Mouse (Mus musculus): ENCODE measurements around the gene Sarm1.

The Sarm1 gene

DNA sequence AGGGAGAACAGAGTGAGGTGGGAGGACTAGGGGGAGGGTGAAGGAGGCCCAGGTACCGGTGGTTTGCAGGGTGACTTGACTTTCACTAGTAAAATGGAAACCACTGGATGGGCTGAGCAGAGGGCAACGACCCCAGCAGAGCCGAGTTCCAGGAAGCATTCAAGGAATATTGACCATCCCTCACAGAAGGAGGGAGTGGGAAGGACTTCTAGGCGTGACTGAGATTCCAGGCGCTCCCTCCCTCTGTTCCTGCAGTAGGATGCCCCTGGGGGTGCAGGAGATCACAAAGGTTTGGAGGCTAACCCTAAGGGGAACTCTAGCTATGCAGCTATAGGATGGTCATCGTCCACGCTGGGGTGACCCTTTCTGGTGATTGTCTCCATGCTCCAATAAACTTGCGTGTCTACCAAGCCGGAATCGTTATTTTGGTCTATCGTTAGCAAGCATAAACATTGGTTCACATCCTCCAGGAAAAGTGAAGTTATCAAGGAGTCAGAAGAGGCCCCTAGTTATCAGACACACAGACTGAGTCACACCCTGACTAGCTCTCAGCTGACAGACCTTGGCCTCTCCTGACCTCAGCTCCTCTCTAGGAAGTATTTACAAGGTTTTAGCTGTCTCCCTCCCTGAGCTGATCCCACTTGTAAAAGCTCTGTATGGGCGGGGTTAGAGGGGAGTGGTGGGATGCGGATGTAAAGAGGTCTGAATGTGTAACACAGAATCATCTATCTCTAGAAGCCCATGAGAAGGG is 34.1 kb downstream of the Sarm1 start:
- no peak for DNase-seq (ENCODE audit: low read depth, low spot score)

DNA sequence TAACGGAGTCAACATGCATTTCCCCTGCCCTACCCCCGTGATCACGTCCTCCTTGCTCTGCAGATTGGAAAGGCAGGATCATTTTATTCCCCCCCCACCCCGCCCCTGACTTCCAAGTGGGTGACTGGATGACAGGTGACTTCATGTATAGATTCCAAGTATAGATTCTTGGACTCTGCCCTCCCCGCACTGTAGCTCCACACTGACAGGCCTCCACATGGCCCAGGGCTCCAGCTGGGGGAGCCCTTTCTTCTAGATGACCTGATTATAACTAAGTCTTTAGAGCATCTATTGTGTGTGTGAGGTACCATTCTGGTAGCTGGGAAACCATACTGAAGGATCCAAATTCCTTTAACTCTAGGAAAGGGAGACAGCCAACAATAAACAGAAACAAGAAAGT is 34.9 kb downstream of the Sarm1 start:
- no peak for DNase-seq (ENCODE audit: low read depth, low spot score)

- DNase-seq (ENCODE audit: low read depth, low spot score): no peak
Observed at GRCm38 (mm10) chr11:78461894-78462293, 35.7 kb downstream of the Sarm1 start.

GRCm38 (mm10) chr11:78458740-78459139 is 38.8 kb downstream of the Sarm1 start:
- DNase-seq (ENCODE audit: low read depth, low spot score): no peak

DNA sequence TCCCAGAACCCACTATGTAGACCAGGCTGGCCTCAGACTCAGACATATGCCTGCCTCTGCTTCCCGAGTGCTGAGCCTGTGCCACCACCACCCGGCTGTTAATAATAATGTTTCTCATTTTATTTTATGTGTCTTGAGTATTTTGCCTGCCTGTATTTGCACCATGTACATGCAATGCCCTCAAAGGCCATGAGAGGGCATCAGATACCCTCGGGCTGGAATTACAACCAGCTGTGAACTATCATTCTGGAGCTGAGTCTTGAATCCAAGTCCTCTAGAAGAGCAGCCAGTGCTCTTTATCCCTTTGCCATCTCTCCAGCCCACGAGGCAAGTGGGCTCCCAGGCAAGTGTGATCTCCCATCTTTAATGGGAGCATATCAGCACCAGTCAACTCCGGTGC is 42.2 kb downstream of the Sarm1 start:
- DNase-seq (ENCODE audit: low read depth, low spot score): peak; percentile 45

- peak; percentile 46 for DNase-seq (ENCODE audit: low read depth, low spot score)
Observed at GRCm38 (mm10) chr11:78454276-78454675, 43.3 kb downstream of the Sarm1 start.

DNA sequence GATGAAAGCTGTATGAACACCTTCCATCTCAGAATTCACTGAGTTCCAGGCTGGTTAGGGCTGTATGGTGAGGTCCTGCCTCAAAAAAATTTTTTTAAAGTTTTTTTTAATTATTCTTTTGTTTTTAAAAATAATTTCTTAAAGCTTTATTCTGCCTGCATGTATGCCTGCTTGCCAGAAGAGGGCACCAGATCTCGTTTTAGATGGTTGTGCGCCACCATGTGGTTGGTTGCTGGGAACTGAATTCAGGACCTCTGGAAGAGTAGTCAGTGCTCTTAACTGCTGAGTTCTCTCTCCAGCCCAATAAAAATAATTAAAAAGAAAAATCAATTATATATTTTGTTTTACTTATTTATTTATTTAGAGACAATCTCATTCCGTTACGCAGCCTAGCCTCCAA is 43.9 kb downstream of the Sarm1 start:
- DNase-seq (ENCODE audit: low read depth, low spot score): peak; percentile 46

DNA sequence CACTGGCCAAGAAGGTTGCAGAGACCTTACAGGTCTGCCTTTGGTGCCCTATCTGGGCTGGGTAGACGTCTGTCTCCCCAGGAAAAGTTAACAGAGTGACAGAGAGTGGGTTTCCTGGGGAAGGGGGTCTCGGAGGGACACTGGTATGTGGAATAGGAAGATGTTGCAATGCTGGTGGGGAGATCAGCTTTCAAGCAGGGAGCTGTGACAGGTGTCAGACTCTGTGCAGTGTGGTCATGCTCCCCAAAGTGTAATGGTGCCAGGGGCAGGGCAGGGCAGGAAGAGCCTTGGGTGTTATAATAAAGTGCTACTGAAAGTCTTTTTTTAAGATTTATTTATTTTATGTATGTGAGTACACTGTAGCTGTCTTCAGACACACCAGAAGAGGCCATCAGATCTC is 47.2 kb downstream of the Sarm1 start:
- no peak for DNase-seq (ENCODE audit: low read depth, low spot score)

- no peak for DNase-seq (ENCODE audit: low read depth, low spot score)
Observed at GRCm38 (mm10) chr11:78448242-78448641, 49.3 kb downstream of the Sarm1 start.

DNA sequence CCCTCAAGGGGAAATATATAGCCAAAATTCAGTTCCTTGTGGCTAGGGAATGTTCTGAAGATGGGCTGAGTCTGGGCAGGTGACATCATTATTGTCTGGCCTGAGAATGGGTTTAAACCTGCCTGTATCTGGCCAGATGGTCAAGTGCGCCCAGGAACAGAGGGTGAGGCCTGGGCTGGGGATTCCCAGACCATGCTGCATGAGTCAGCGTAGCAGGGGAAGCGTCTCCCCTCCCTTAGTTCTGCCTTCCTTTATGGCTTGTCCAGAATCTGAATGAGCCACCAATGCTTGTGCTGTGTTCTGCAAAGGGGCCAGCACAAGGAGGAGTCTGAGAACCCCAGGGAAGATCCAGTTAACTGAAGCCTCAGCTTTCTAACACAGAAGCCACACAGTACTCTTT is 50.4 kb downstream of the Sarm1 start:
- no peak for DNase-seq (ENCODE audit: low read depth, low spot score)

GRCm38 (mm10) chr11:78443115-78443514 is 54.4 kb downstream of the Sarm1 start:
- DNase-seq (ENCODE audit: low read depth, low spot score): no peak

DNA sequence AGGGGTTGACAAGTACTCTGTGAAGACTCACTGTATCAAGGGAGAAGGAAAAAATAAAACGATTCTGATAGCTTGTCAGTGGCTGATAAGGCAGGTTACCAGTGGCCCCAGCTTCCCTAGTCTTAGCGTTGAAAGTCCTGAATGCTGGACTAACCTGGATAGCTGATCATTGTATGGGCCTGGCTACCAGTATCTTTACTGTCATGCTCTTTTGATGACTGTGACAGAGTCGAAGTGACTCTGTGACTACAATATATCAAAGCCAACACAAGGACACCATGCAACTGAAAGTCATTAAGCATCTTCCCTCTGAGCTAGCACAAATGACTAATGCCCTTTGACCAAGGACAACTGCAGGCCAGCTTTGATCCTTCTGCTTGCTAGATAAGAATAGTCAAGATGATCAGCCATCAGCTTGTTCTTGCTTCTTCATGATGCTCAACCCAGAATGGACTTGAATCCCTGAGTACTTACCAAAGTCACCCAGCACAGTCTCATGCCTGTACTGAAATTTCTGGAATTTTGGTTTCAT is 59.1 kb downstream of the Sarm1 start:
- DNase-seq (ENCODE audit: low read depth, low spot score): no peak

- no peak for DNase-seq (ENCODE audit: low read depth, low spot score)
Observed at GRCm38 (mm10) chr11:78437182-78437581, 60.4 kb downstream of the Sarm1 start.

DNA sequence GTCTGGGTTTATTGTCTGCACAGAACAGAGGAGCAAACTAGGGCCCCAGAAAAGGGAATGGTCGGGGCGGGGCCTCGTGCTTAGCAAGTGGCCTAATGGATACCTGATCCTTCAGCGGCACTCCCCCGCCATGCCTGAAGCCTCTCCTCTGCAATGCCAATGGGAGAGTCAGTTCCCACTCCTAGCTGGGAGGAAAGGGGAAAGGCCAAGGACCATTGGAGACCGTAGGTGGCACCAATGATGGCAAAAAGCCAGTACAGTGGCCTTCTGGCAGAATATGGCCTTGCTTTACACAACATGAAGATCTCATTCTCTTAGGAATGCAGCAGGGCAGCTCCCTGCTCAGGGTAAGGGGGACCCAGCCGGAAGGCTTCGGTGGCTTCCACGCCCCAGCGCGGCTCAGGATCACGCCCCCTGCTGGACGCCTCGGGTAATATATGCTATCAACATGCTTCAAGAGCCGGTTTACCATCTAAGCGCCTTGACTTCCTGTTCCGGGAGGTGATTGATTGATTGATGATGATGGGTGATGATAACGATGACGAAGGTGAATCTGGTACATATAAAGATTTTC is 61.7 kb downstream of the Sarm1 start:
- DNase-seq (ENCODE audit: low read depth, low spot score): peak; percentile 85

GRCm38 (mm10) chr11:78434052-78434451 is 63.5 kb downstream of the Sarm1 start:
- DNase-seq (ENCODE audit: low read depth, low spot score): no peak

- DNase-seq (ENCODE audit: low read depth, low spot score): no peak
Observed at GRCm38 (mm10) chr11:78431176-78431575, 66.4 kb downstream of the Sarm1 start.

- DNase-seq (ENCODE audit: low read depth, low spot score): no peak
Observed at GRCm38 (mm10) chr11:78430195-78430878, 67.2 kb downstream of the Sarm1 start.

GRCm38 (mm10) chr11:78428309-78428708 is 69.2 kb downstream of the Sarm1 start:
- DNase-seq (ENCODE audit: low read depth, low spot score): peak; percentile 47

DNA sequence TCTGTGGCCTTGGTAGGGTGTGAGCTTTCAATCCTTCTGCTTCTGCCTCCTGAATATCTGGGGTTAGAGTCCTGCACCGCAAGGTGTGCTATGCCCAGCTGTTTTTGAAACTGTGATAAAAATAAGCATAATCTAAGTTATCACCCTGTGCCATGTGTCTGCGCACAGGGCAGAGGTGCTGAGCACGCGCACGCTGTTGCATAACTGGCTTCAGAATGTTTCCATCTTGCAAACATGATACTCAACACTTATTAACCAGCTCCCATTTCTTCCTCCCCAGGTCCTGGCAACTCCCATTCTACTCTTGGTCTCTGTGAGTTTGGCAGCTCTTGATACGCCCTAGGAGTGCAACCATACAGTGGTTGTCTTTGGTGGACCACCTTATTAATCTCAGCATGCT is 69.9 kb downstream of the Sarm1 start:
- DNase-seq (ENCODE audit: low read depth, low spot score): no peak

DNA sequence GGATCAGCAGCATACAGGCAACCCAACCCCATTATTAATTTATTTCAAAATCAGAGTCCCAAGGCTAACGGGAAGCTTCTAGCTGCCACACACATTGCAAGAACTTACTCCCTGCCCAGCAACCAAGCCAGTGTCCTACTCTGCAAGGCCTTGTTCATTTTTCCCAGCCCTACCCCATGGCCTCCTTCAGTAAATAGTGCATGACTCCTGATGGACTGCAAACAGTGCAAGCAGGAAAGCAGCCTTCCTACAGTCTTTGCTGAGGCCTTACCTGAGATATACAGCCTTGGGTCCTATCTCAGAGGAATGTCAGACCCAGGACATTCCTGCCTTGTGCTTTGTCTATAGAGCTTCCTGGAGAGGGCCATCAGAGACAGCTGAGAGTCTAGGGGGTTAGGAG is 72.0 kb downstream of the Sarm1 start:
- DNase-seq (ENCODE audit: low read depth, low spot score): no peak

DNA sequence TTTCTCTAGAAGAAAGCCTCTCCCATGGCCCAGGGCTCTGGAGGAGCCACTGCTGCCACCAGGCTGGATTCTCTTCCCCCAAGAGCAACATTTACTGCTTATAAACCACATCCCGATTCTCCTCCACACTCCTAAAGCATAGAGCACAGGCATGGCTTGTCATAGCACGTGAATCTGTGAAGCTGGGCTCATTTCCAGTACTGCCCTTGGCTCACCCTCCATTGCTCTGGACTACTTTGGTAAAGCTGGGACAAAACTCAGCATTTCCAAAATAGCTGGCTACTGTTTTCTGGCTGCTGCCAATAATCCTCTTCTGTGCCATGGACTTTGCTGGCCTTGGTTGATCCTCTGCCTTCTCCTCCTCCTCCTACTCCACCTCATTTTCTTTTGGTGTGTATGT is 73.2 kb downstream of the Sarm1 start:
- no peak for DNase-seq (ENCODE audit: low read depth, low spot score)

All from WW6 (cell line).